Mouse (Mus musculus) ES-Bruce4 (cell line): ENCODE data around the gene Mafg.

ENCODE experiments used
- CTCF ChIP-seq: IDR thresholded peaks from one replicate; pipeline ENCODE4 v1.8.1; 2011; ENCODE audit warnings: low read depth, low read length
- EP300 ChIP-seq: IDR thresholded peaks from 2 replicates; pipeline ENCODE4 v1.6.1; 2011; ENCODE audit warnings: low read depth, low read length; ENCODE audit not compliant: insufficient read depth
- POLR2A ChIP-seq: IDR thresholded peaks from one replicate; pipeline ENCODE4 v1.8.1; 2011; ENCODE audit warnings: low read length; ENCODE audit not compliant: insufficient read depth

- TF ChIP-seq POLR2A (no peak), EP300 (no peak), CTCF (no peak)
Measured at GRCm38 (mm10) chr11:120615167-120615566, 18.2 kb downstream of the Mafg start.
